Mouse (Mus musculus) midbrain, embryonic 16.5 days (tissue): Measurements from ENCODE around the gene Prss57. TPM values are rescaled to one million over a fixed set of nuclear protein-coding genes. Genes with fewer than 3 reads are reported as not detected.
A peak's percentile ranks its signal among the peaks of the same experiment; 100 is the strongest.
"Not testable (repeated sequence)": the region's sequence is repeated elsewhere in the genome, so short reads cannot be mapped to it uniquely, and the experiment has no call there.

Source experiments
- ATAC-seq: fragments of 200-750 bp; cut with Nextera tagmentation; 2 replicates; pipeline ENCODE4 v1.8.0; 2017; ENCODE audit warnings: moderate TSS enrichment
- H3K27ac ChIP-seq: fragments of 300-500 bp; sonication (generic); 2 replicates; pipeline ENCODE4 v1.5.1; 2014; ENCODE audit warnings: mild to moderate bottlenecking, low read length, mixed read lengths
- H3K27me3 ChIP-seq: fragments of 300-500 bp; sonication (generic); 2 replicates; pipeline ENCODE4 v1.6.1; 2014; ENCODE audit warnings: low read depth, low read length, mixed read lengths; ENCODE audit not compliant: control insufficient read depth, insufficient read depth
- H3K36me3 ChIP-seq: fragments of 300-500 bp; sonication (generic); 2 replicates; pipeline ENCODE4 v1.6.1; 2014; ENCODE audit warnings: mild to moderate bottlenecking, low read length, moderate library complexity, mixed read lengths; ENCODE audit not compliant: control insufficient read depth, insufficient read depth
- H3K4me1 ChIP-seq: fragments of 300-500 bp; sonication (generic); 2 replicates; pipeline ENCODE4 v1.6.1; 2014; ENCODE audit warnings: mild to moderate bottlenecking, low read length, mixed read lengths; ENCODE audit not compliant: control insufficient read depth, insufficient read depth
- H3K4me2 ChIP-seq: fragments of 300-500 bp; sonication (generic); 2 replicates; pipeline ENCODE4 v1.6.1; 2014; ENCODE audit warnings: mild to moderate bottlenecking, low read length, mixed read lengths
- H3K4me3 ChIP-seq: fragments of 300-500 bp; sonication (generic); 2 replicates; pipeline ENCODE4 v1.5.1; 2014; ENCODE audit warnings: low read depth, mild to moderate bottlenecking, low read length, moderate library complexity, mixed read lengths
- H3K9ac ChIP-seq: fragments of 300-500 bp; sonication (generic); 2 replicates; pipeline ENCODE4 v1.6.1; 2014; ENCODE audit warnings: low read depth, low read length, mixed read lengths
- H3K9me3 ChIP-seq: fragments of 300-500 bp; sonication (generic); replicated peaks from 2 replicates; pipeline ENCODE4 v1.6.1; 2014; ENCODE audit warnings: mild to moderate bottlenecking, low read length, mixed read lengths; ENCODE audit not compliant: control insufficient read depth, poor library complexity, severe bottlenecking
- WGBS: fragments of 180-500 bp; shearing (Covaris S2); extraction: QIAGEN DNeasy Blood & Tissue Kit; methylation state at CpG from one replicate; pipeline ENCODE4 v1.1.7; 2014; 5-methylcytosine and 5-hydroxymethylcytosine counted together
- polyA plus RNA-seq: library from polyadenylated mRNA; unstranded; fragments of >200 nt; fragmentation: Nextera tagmentation; extraction: Ambion mirVana; gene quantifications from 2 replicates; pipeline ENCODE4 v1.2.1, GENCODE M21; 2015

The Prss57 gene
- polyA plus RNA-seq, 1 experiment from 2014 or later = 0.19 TPM

DNA sequence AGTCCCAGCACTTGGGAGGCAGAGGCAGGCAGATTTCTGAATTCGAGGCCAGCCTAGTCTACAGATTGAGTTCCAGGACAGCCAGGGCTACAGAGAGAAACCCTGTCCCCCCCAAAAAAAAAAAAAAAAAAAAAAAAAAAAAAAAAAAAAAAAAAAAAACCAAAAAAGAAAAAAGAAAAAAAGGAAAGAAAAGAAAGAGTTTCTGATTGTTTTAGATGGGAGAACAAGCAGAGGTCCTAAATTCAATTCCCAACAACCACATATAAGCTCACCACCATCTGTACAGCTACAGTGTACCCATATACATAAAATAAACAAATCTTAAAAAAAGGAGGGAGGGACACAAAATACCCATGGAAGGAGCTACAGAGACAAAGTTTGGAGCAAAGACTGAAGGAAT, 31.1 kb downstream of the Prss57 start:
- 100% methylated on average over 1 of the region's 1 CpGs for whole genome bisulfite sequencing
- H3K36me3 ChIP-seq = peaks cover 33% of the 10 kb centered on the region
- H3K4me3 ChIP-seq = not testable (repeated sequence)

DNA sequence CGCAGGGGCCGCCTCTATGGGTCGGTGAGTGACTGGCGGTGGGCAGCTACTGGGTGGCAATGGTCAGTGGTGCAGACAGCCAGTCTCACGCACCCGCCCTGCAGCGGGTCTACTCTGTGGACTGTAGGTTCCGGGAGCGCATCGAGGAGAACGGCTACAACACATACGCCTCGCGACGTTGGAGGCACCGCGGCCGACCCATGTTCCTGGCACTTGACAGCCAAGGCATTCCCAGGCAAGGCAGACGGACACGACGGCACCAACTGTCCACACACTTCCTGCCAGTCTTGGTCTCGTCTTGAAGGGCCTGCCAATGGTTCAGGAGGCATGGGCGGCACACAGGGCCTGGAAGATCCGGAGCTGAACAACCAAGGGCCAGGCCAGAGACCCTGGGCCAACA, 34.1 kb downstream of the Prss57 start:
- H3K4me1 ChIP-seq = peaks cover 5% of the 10 kb centered on the region; the same call in 1 of the 2 replicates
- 91% methylated on average over 24 of the region's 24 CpGs for WGBS
- H3K27ac ChIP-seq = no peak overlapping the region
- H3K9me3 ChIP-seq = no peaks in the 10 kb centered on the region
- ATAC-seq = no peak
- H3K27me3 ChIP-seq = no peaks in the 10 kb centered on the region
- peaks cover 28% of the 10 kb centered on the region for H3K36me3 ChIP-seq
- no peak overlapping the region for H3K4me2 ChIP-seq
- no peak overlapping the region for H3K4me3 ChIP-seq
- no peak overlapping the region for H3K9ac ChIP-seq

More for the DNA sequence above, 31.1 kb downstream of the Prss57 start:
- not testable (repeated sequence) for ATAC-seq, H3K4me2 ChIP-seq, H3K4me1 ChIP-seq, H3K9ac ChIP-seq, H3K27ac ChIP-seq, H3K9me3 ChIP-seq, H3K27me3 ChIP-seq

DNA sequence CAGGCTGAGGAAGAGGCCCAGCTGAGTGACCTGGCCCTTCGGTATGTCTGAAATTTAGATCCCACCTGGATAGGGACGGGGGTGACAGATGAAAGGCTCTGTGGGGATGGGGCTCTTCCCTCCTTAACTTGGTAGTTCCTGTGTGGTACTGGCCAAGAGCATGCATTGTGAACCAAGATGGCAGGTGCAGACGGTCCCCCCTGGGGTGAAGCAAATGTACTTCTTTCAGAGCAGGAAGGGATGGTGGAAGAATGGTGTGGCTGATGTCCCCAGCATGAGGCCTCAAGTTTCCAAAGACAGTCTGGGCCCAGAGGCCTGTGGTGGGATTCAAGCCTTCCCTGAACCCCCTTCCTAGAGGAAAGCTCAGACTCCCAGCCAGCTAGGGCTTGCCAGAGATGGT, 34.9 kb downstream of the Prss57 start:
- Histone ChIP-seq H3K27me3 (no peaks in the 10 kb centered on the region), H3K9ac (no peak overlapping the region), H3K4me2 (no peak overlapping the region), H3K4me3 (no peak overlapping the region), H3K27ac (no peak overlapping the region), H3K9me3 (no peaks in the 10 kb centered on the region), H3K36me3 (peaks cover 21% of the 10 kb centered on the region), H3K4me1 (peaks cover 5% of the 10 kb centered on the region; the same call in 1 of the 2 replicates)
- no peak for ATAC-seq
- WGBS = 85% methylated on average over 3 of the region's 3 CpGs

DNA sequence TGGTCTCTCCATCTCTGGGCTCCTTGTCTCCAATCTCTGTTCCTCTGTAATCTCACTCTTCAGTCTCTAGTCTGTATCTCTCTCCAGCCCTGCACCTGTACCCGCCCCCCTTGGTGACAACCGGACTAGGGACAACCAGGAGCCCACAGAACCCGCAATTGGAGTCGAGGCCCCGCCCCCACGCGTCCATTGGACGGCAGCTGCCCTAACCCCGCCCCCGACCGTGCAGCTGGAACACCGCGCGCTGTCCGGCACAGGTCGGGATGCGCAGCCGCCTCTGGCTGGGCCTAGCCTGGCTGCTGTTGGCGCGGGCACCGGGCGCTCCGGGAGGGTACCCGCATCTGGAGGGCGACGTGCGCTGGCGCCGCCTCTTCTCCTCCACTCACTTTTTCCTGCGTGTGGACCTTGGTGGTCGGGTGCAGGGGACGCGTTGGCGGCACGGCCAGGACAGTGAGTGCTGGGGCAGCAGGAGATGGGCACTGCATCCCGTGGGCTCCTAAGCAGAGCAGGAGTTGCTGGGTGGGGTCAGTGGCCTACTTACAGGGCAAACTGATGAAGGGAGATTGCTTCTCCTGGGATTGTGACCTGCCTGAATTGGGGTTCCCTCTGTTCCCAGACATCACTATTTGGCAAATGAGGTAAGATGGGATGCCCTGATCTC, 35.8 kb downstream of the Prss57 start, which contains the start of gene Fgf22:
Gene Fgf22 (plus strand): TSS at position 221 of the 661 bp plus-strand sequence.
- H3K27ac ChIP-seq = no peak within 1 kb of the TSS
- peak; percentile 85 for ATAC-seq
- WGBS = 2% methylated on average over 36 of the region's 36 CpGs

DNA sequence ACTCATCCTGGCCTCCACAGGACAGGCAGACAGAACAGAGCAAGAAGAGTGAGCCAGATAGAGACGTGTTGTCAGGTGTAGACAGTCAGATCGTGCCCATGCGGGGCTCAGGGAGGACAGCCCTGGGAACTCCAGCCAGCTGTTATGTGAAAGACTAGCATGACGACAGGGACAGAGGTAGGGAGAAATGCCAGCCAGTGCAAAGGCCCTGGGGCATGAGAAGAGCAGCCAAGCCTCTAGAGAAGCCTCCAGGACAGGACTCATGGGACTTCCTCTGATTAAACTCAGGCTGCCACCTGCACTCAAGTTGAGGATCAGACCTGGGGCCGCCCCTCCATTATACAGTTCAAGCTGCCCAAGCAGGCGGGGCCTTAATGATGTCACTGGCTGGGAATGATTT, 42.3 kb downstream of the Prss57 start:
- ATAC-seq = no peak
- H3K4me3 ChIP-seq = no peak overlapping the region
- no peaks in the 10 kb centered on the region for H3K27me3 ChIP-seq
- H3K4me2 ChIP-seq = no peak overlapping the region
- H3K27ac ChIP-seq = no peak overlapping the region
- no peaks in the 10 kb centered on the region; the same call in 1 of the 2 replicates for H3K36me3 ChIP-seq
- H3K4me1 ChIP-seq = peaks cover 12% of the 10 kb centered on the region
- 78% methylated on average over 6 of the region's 6 CpGs for WGBS
- no peaks in the 10 kb centered on the region for H3K9me3 ChIP-seq
- H3K9ac ChIP-seq = no peak overlapping the region

More for the DNA sequence above, 35.8 kb downstream of the Prss57 start, which contains the start of gene Fgf22:
- Histone ChIP-seq H3K9me3 (no peaks in the 10 kb centered on the region), H3K4me3 (peak within 1 kb of the TSS; percentile 46), H3K4me1 (peaks cover 5% of the 10 kb centered on the region; the same call in 1 of the 2 replicates), H3K27me3 (no peaks in the 10 kb centered on the region), H3K36me3 (peaks cover 17% of the 10 kb centered on the region), H3K4me2 (peak within 1 kb of the TSS; percentile 83), H3K9ac (peak within 1 kb of the TSS; percentile 68)

DNA sequence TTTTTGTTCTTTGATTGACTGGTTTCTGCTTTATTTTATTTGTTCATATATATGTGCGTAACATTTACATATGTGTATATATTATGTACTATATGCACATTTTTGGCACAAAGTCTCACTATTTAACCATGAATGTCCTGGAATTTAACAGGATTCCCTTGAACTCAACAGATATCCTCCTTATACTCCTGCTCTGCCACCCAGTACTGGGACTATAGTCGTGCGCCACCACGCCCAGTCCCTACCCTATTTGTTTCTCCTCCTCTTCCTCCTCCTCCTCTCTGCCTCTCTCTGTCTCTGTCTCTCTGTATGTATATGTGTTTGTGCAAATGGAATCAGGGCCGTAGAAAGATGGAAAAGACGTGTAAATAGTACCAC, 44.0 kb downstream of the Prss57 start:
- Histone ChIP-seq H3K36me3 (peaks cover 7% of the 10 kb centered on the region), H3K27me3 (no peaks in the 10 kb centered on the region), H3K4me2 (peak overlapping the region; percentile 56), H3K4me1 (peaks cover 12% of the 10 kb centered on the region), H3K9ac (peak overlapping the region; percentile 21; the same call in 1 of the 2 replicates), H3K27ac (0 out of 2 replicates have a peak overlapping the region, but pooled peaks have one; percentile 6), H3K9me3 (no peaks in the 10 kb centered on the region), H3K4me3 (peak overlapping the region; percentile 55)
- 19% methylated on average over 6 of the region's 6 CpGs for WGBS
- peak; percentile 66 for ATAC-seq

DNA sequence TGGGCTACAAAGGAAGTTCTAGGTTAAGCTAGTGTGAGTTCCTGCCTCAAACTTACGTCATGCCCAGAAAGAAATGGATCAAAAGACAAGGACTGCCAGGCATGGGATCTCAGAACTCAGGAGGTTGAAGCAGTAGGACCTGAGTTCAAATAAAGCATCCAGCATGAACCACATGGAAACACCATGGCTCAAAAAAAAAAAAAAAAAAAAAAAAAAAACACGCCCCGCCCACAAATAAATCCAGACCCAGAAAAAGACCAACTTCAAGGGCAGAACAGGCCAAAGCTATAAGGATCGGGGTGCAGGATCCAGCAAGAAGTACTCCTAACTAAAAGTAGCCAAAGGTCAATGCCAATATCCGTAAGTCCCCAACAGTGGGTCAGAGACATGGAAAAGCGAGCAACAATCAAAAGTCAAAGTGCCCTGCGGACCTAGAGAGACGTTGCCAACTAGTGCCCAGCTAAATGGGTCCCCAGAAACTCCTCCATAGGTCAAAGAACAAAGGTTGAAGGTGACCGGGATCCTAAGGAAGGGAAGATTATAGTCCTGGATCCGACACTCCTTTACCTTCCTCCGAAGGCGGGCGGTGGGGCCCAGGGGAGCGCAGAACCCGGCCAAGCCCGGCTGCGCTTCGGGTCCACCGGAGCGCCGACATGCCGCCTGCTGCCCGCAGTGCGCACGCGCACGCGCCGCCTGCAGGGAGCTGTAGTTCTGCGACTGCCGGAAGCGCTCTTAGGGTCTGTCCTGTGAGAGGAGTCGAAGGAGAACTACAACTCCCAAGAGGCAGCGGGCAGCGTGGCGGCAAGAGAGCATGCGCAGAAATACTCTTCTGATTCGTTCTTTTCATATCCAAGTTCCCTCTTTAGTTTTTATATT, 44.6 kb downstream of the Prss57 start, which contains the start of gene Polrmt:
Gene Polrmt (minus strand): TSS at position 684 of the 876 bp plus-strand sequence.
- Histone ChIP-seq H3K4me3 (peak within 1 kb of the TSS; percentile 55), H3K4me2 (peak within 1 kb of the TSS; percentile 82), H3K9me3 (no peaks in the 10 kb centered on the region; the same call in 1 of the 2 replicates), H3K36me3 (peaks cover 13% of the 10 kb centered on the region), H3K4me1 (peaks cover 12% of the 10 kb centered on the region), H3K27ac (0 out of 2 replicates have a peak within 1 kb of the TSS, but pooled peaks have one; percentile 6), H3K9ac (peak within 1 kb of the TSS; percentile 60), H3K27me3 (no peaks in the 10 kb centered on the region)
- peak; percentile 96 for ATAC-seq
- WGBS = 3% methylated on average over 38 of the region's 38 CpGs

DNA sequence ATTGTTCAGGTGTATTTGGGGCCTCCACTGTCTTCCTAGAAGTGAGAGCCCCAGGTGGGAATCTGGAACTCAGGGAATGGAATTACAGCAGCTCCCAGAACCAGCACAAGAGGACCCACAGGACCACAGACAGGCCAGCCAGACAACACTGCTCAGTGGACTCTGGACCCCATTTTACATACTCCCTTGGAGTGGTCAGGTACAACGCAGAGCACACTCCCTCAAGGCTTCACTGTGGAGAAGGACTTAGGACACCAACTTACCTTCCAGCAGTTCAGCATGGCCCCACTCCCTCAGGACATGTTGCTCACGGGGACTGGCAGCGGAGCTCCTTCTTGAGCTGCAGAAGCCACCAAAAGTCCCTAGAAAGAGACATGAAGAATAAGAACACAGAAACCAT, 45.4 kb downstream of the Prss57 start:
- no peak overlapping the region for H3K27ac ChIP-seq
- 0 out of 2 replicates have a peak overlapping the region, but pooled peaks have one; percentile 60 for H3K9ac ChIP-seq
- WGBS = 94% methylated on average over 3 of the region's 3 CpGs
- peaks cover 12% of the 10 kb centered on the region for H3K4me1 ChIP-seq
- H3K4me3 ChIP-seq = peak overlapping the region; percentile 55
- no peak for ATAC-seq
- H3K4me2 ChIP-seq = peak overlapping the region; percentile 82
- H3K9me3 ChIP-seq = peaks cover 4% of the 10 kb centered on the region; the same call in 1 of the 2 replicates
- H3K27me3 ChIP-seq = no peaks in the 10 kb centered on the region
- H3K36me3 ChIP-seq = peaks cover 20% of the 10 kb centered on the region
